Mouse (Mus musculus): ENCODE data around the gene Borcs6. TPM values are rescaled to one million over a fixed set of nuclear protein-coding genes. Genes with fewer than 3 reads are reported as not detected.

Gene Borcs6
- polyA plus RNA-seq, 1 experiment from 2014 or later = 20.1 TPM

DNA sequence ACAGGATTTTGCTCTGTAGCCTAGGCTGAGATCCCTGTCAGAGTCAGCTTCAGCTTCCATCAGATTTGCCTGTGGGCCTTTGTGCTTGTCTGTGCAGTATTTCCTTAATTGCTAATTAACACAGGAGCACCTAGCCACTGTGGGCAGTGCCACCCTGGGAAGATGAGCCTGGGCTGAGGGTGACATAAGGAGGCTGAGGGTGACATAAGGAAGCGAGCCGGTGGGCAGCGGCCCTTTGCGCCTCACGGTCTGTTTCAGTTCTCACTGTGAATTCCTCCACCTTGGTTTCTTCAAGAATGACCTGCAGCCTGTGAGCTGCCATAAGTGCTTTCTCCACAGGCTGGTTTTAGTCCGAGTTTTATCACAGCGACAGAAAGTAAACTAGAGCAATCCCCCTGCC is 22.1 kb downstream of the Borcs6 start:
- Histone ChIP-seq H3K4me3 (ENCODE audit: low read depth, low read length) (no peak overlapping the region), H3K9me3 (ENCODE audit: low read length) (no peaks in the 10 kb centered on the region), H3K4me1 (ENCODE audit: insufficient read depth, low read depth, low read length) (no peaks in the 10 kb centered on the region), H3K27ac (ENCODE audit: low read length) (no peak overlapping the region), H3K27me3 (replicated peaks; ENCODE audit: insufficient read depth, low read length) (no peaks in the 10 kb centered on the region), H3K36me3 (ENCODE audit: insufficient read depth, low read length) (no peaks in the 10 kb centered on the region), H3K9ac (replicated peaks; ENCODE audit: low read depth) (no peak overlapping the region), H3K4me2 (replicated peaks; ENCODE audit: low read depth, low read length) (no peak overlapping the region)
- ATAC-seq = no peak
- peak; percentile 3 for DNase-seq (ENCODE audit: low spot score)
- WGBS = 72% methylated on average over 7 of the region's 7 CpGs
- TF ChIP-seq EP300 (IDR thresholded peaks at IDR 0.05) (no peak), CTCF (IDR thresholded peaks at IDR 0.05) (no peak)

DNA sequence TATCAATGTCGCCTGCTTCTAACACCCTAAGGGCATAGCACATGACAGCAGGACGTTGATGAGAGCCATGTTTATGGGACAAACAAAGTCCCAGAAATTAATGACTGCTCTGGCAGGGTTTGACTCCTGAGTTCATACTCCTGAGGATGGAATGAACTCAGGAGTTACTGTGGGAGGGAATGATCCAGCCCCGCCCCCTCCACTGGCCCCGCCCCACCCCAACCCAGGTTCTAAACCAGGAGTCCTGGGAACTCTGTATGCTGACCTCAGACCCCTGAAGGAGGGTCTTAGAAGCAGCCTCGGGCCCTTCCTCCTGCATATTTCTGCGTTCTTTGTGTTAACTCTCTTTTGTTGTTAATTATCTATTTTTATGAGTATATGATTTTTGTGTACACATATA is 26.1 kb downstream of the Borcs6 start:
- Histone ChIP-seq H3K9ac (replicated peaks; ENCODE audit: low read depth) (no peak overlapping the region), H3K27me3 (replicated peaks; ENCODE audit: insufficient read depth, low read length) (no peaks in the 10 kb centered on the region), H3K4me2 (replicated peaks; ENCODE audit: low read depth, low read length) (no peak overlapping the region), H3K36me3 (ENCODE audit: insufficient read depth, low read length) (0 out of 2 replicates have a peak, but pooled peaks cover 4% of the 10 kb centered on the region), H3K9me3 (ENCODE audit: low read length) (no peaks in the 10 kb centered on the region), H3K4me1 (ENCODE audit: insufficient read depth, low read depth, low read length) (peaks cover 10% of the 10 kb centered on the region), H3K4me3 (ENCODE audit: low read depth, low read length) (no peak overlapping the region), H3K27ac (ENCODE audit: low read length) (no peak overlapping the region)
- 68% methylated on average over 6 of the region's 6 CpGs for WGBS
- DNase-seq (ENCODE audit: low spot score) (no peak), ATAC-seq (no peak)
- TF ChIP-seq EP300 (IDR thresholded peaks at IDR 0.05) (no peak), CTCF (IDR thresholded peaks at IDR 0.05) (no peak)

DNA sequence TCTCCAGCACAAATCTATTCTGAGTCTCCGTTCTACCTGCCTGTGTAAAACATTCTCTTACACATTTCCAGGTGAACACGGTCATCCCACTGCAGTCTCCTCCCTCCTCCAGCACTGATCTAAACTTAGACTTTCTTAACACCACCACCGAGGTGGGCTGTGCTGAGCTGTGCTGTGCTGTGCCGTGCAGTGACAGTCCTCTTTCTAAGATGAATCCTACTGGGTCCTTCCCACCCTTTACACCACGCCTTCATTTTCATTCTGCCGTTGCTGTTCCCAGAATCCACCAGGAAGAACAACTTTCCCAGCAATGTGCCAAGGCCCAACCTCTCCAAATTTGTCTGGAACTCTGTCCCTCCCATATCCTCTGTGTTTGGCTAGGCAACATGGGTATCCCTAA is 26.9 kb downstream of the Borcs6 start:
- Histone ChIP-seq H3K4me3 (ENCODE audit: low read depth, low read length) (no peak overlapping the region), H3K36me3 (ENCODE audit: insufficient read depth, low read length) (0 out of 2 replicates have a peak, but pooled peaks cover 4% of the 10 kb centered on the region), H3K27ac (ENCODE audit: low read length) (no peak overlapping the region), H3K4me1 (ENCODE audit: insufficient read depth, low read depth, low read length) (peaks cover 10% of the 10 kb centered on the region), H3K9ac (replicated peaks; ENCODE audit: low read depth) (no peak overlapping the region), H3K4me2 (replicated peaks; ENCODE audit: low read depth, low read length) (no peak overlapping the region), H3K27me3 (replicated peaks; ENCODE audit: insufficient read depth, low read length) (no peaks in the 10 kb centered on the region), H3K9me3 (ENCODE audit: low read length) (no peaks in the 10 kb centered on the region)
- ATAC-seq (no peak), DNase-seq (ENCODE audit: low spot score) (no peak)
- TF ChIP-seq CTCF (IDR thresholded peaks at IDR 0.05) (no peak), EP300 (IDR thresholded peaks at IDR 0.05) (no peak)
- 45% methylated on average over 6 of the region's 6 CpGs for WGBS

DNA sequence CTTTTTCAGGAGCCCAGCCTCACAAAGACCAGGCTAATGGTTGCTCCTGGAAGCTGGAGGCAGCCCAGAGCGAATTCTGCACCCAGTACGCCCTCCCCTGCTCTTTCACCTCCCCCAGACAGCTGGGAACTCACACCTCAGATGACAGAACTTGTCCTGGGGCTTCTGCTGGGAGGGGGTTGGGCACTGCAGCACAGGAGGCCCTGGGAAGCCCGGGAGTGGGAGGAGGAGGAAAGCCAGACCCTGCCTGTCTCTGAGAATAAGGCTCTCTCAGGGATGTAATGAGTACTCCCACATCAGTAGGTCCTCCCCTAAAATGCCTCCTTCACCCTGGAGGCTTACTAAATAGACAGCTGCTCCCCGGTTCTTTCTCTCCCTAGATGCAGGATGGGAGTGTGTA is 27.6 kb downstream of the Borcs6 start:
- Histone ChIP-seq H3K9ac (replicated peaks; ENCODE audit: low read depth) (no peak overlapping the region), H3K4me1 (ENCODE audit: insufficient read depth, low read depth, low read length) (peaks cover 10% of the 10 kb centered on the region)

DNA sequence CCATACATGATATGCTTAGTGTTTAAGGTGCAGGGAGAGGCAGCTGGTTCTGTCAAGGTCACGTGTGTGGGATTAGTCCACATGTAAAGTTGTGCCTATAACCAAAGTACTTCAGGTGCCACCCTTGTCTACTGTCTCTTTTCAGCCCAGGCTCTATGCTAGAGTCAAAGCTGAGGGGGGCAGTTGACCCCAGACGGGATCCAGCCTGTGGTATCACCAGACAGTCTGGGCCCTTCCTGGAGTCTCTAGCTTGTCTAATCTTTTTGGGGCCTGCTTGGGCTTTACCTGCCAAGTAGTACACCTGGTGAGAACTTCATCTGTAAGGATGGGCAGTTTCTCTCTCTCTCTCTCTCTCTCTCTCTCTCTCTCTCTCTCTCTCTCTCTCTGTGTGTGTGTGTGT is 28.1 kb downstream of the Borcs6 start:
- DNase-seq (ENCODE audit: low spot score) (no peak), ATAC-seq (no peak)
- no peaks in the 10 kb centered on the region for H3K9me3 ChIP-seq (ENCODE audit: low read length)
- H3K4me3 ChIP-seq (ENCODE audit: low read depth, low read length) = no peak overlapping the region
- H3K27ac ChIP-seq (ENCODE audit: low read length) = no peak overlapping the region; the same call in 1 of the 2 replicates
- no peaks in the 10 kb centered on the region for H3K27me3 ChIP-seq (replicated peaks; ENCODE audit: insufficient read depth, low read length)
- WGBS = 76% methylated on average over 2 of the region's 2 CpGs
- H3K4me2 ChIP-seq (replicated peaks; ENCODE audit: low read depth, low read length) = peak overlapping the region; percentile 91; the same call in 1 of the 2 replicates
- peaks cover 10% of the 10 kb centered on the region for H3K4me1 ChIP-seq (ENCODE audit: insufficient read depth, low read depth, low read length)
- H3K36me3 ChIP-seq (ENCODE audit: insufficient read depth, low read length) = 0 out of 2 replicates have a peak, but pooled peaks cover 4% of the 10 kb centered on the region
- no peak overlapping the region for H3K9ac ChIP-seq (replicated peaks; ENCODE audit: low read depth)
- TF ChIP-seq EP300 (IDR thresholded peaks at IDR 0.05) = no peak
- TF ChIP-seq CTCF (IDR thresholded peaks at IDR 0.05) = no peak

More for the DNA sequence above, 27.6 kb downstream of the Borcs6 start:
- Histone ChIP-seq H3K36me3 (ENCODE audit: insufficient read depth, low read length) (0 out of 2 replicates have a peak, but pooled peaks cover 4% of the 10 kb centered on the region), H3K4me2 (replicated peaks; ENCODE audit: low read depth, low read length) (no peak overlapping the region), H3K27ac (ENCODE audit: low read length) (no peak overlapping the region), H3K9me3 (ENCODE audit: low read length) (no peaks in the 10 kb centered on the region), H3K27me3 (replicated peaks; ENCODE audit: insufficient read depth, low read length) (no peaks in the 10 kb centered on the region), H3K4me3 (ENCODE audit: low read depth, low read length) (no peak overlapping the region)
- DNase-seq (ENCODE audit: low spot score) = no peak
- 35% methylated on average over 4 of the region's 4 CpGs for WGBS
- no peak for TF ChIP-seq EP300 (IDR thresholded peaks at IDR 0.05)
- no peak for TF ChIP-seq CTCF (IDR thresholded peaks at IDR 0.05)
- ATAC-seq = no peak

DNA sequence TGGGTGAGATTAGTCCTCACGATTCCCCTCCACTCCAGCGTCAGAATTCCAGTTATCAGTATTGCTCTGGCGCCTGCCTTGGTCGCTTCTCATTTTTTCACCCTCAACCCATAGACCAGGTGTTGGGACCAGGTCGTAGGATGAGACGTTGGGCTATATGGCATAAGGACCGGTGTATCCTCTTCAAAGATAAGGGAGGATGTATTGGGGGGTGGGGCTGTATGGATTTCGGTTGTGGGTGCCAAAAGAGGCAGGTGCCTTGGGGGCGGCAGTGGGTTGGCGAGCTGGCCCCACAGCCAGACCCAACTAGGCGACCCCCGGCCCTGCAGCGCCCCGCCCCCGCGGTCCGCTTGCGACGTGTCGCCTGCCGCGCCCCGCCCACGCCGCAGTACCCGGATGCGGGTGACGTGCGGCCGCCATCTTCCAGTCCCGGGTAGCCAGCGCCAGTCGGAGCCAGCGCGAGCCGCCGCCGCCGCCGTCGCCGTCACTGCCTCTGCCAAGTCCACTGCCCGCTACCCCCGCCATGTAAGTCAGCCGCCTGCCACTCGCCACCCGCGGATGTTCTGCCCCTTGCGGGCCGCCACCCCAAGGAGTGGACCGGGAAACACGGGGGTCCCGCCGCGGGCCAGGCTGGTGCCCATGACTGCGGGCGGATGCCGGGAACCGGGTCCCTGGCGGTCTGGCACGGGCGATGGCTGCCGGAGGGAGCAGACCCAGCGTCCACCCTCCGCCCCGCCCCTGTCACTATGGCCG is 28.8 kb downstream of the Borcs6 start, which contains the start of gene Vamp2:
Gene Vamp2, plus strand, starts transcription at position 388 of the 753 bp plus-strand sequence.
- Histone ChIP-seq H3K4me2 (replicated peaks; ENCODE audit: low read depth, low read length) (peak within 1 kb of the TSS; percentile 91), H3K4me3 (ENCODE audit: low read depth, low read length) (peak within 1 kb of the TSS; percentile 99), H3K9me3 (ENCODE audit: low read length) (no peaks in the 10 kb centered on the region), H3K27me3 (replicated peaks; ENCODE audit: insufficient read depth, low read length) (no peaks in the 10 kb centered on the region), H3K9ac (replicated peaks; ENCODE audit: low read depth) (peak within 1 kb of the TSS; percentile 100), H3K4me1 (ENCODE audit: insufficient read depth, low read depth, low read length) (peaks cover 10% of the 10 kb centered on the region), H3K27ac (ENCODE audit: low read length) (peak within 1 kb of the TSS; percentile 97), H3K36me3 (ENCODE audit: insufficient read depth, low read length) (0 out of 2 replicates have a peak, but pooled peaks cover 4% of the 10 kb centered on the region)
- WGBS = 2% methylated on average over 50 of the region's 67 CpGs
- peak; percentile 85 for ATAC-seq
- peak; percentile 92 for DNase-seq (ENCODE audit: low spot score)
- TF ChIP-seq EP300 (IDR thresholded peaks at IDR 0.05) (no peak), CTCF (IDR thresholded peaks at IDR 0.05) (no peak)

Data from lung, postnatal 0 days (tissue).